Comparison of ENCODE assay signal across 8 mouse cellular contexts in genomic region chr12:44181081-44181982, GRCm38 (mm10). TPM values are rescaled to one million over a fixed set of nuclear protein-coding genes. Genes with fewer than 3 reads are reported as not detected.
DNase-seq lines count a peak whose midpoint lies in the region; ATAC-seq and TF ChIP-seq lines count a peak whose summit lies in the region.

No protein-coding gene starts in this region.

- TF ChIP-seq POLR2A in cortical plate, adult 2 months (IDR thresholded peaks at IDR 0.05; ENCODE audit: extremely low read depth, insufficient read depth, low read length) = no peak

- peak; percentile 22 for DNase-seq in CD4-positive, CD25-positive, alpha-beta regulatory T cell, adult 2 months (ENCODE audit: low read depth, low spot score)
- peak; percentile 56 to 67 for DNase-seq in layer of hippocampus, postnatal 10 days (ENCODE audit: low spot score in 2 of 2)
- DNase-seq in midbrain, embryonic 10.5 days (ENCODE audit: low spot score) = peak; percentile 28
- DNase-seq in stomach, postnatal 0 days (ENCODE audit: low spot score) = peak; percentile 31

- peak; percentile 45 for TF ChIP-seq CTCF in E14TG2a.4 (conservative IDR thresholded peaks at IDR 0.05; ENCODE audit: low read length)
- TF ChIP-seq CTCF in cortical plate, adult 2 months (IDR thresholded peaks at IDR 0.05; ENCODE audit: extremely low read depth, insufficient read depth, low read length) = peak; percentile 75
- TF ChIP-seq CTCF in stomach, postnatal 0 days (IDR thresholded peaks at IDR 0.05; ENCODE audit: low read depth) = peak; percentile 82

- no peak overlapping the region for H3K4me3 ChIP-seq in E14TG2a.4 (replicated peaks; ENCODE audit: low read length)
- H3K4me3 ChIP-seq in cortical plate, adult 2 months (ENCODE audit: insufficient read depth, low read length) = no peak overlapping the region
- no peak overlapping the region for H3K4me3 ChIP-seq in hindbrain, embryonic 12.5 days
- no peak overlapping the region for H3K4me3 ChIP-seq in midbrain, embryonic 10.5 days
- H3K4me3 ChIP-seq in stomach, postnatal 0 days (ENCODE audit: low read depth, low read length) = no peak overlapping the region

- no peaks in the 10 kb centered on the region for H3K36me3 ChIP-seq in E14TG2a.4 (ENCODE audit: insufficient read depth, low read length)
- no peaks in the 10 kb centered on the region for H3K36me3 ChIP-seq in hindbrain, embryonic 12.5 days
- H3K36me3 ChIP-seq in midbrain, embryonic 10.5 days = no peaks in the 10 kb centered on the region
- H3K36me3 ChIP-seq in stomach, postnatal 0 days (ENCODE audit: control insufficient read depth, insufficient read depth, low read length) = no peaks in the 10 kb centered on the region

- no peak overlapping the region for H3K9ac ChIP-seq in hindbrain, embryonic 12.5 days
- H3K9ac ChIP-seq in stomach, postnatal 0 days (ENCODE audit: low read length) = no peak overlapping the region

- no peaks in the 10 kb centered on the region for H3K9me3 ChIP-seq in E14TG2a.4 (ENCODE audit: low read length)
- no peaks in the 10 kb centered on the region for H3K9me3 ChIP-seq in hindbrain, embryonic 12.5 days (replicated peaks)
- H3K9me3 ChIP-seq in midbrain, embryonic 10.5 days (replicated peaks) = no peaks in the 10 kb centered on the region
- no peaks in the 10 kb centered on the region for H3K9me3 ChIP-seq in stomach, postnatal 0 days (ENCODE audit: control insufficient read depth, low read length)

- TF ChIP-seq EP300 in stomach, postnatal 0 days (optimal IDR thresholded peaks at IDR 0.05) = no peak

- H3K4me1 ChIP-seq in E14TG2a.4 (replicated peaks; ENCODE audit: low read depth, low read length) = no peaks in the 10 kb centered on the region
- peaks cover under 1% of the 10 kb centered on the region; the same call in 1 of the 2 replicates for H3K4me1 ChIP-seq in cortical plate, adult 2 months (ENCODE audit: control insufficient read depth, insufficient read depth, low read length)
- H3K4me1 ChIP-seq in hindbrain, embryonic 12.5 days = peaks cover 6% of the 10 kb centered on the region
- H3K4me1 ChIP-seq in midbrain, embryonic 10.5 days = peaks cover 9% of the 10 kb centered on the region
- H3K4me1 ChIP-seq in stomach, postnatal 0 days (replicated peaks; ENCODE audit: control insufficient read depth, insufficient read depth) = no peaks in the 10 kb centered on the region

- no peak overlapping the region for H3K4me2 ChIP-seq in hindbrain, embryonic 12.5 days (replicated peaks)
- H3K4me2 ChIP-seq in stomach, postnatal 0 days (replicated peaks; ENCODE audit: low read depth) = no peak overlapping the region

- H3K27ac ChIP-seq in cortical plate, adult 2 months (ENCODE audit: insufficient read depth, low read length) = no peak overlapping the region
- no peak overlapping the region for H3K27ac ChIP-seq in hindbrain, embryonic 12.5 days
- no peak overlapping the region for H3K27ac ChIP-seq in midbrain, embryonic 10.5 days (replicated peaks)
- H3K27ac ChIP-seq in stomach, postnatal 0 days (replicated peaks) = no peak overlapping the region

- no peak for ATAC-seq in CD4-positive, CD25-positive, alpha-beta regulatory T cell, adult 4 months
- ATAC-seq in hindbrain, embryonic 12.5 days (ENCODE audit: low FRiP score) = peak; percentile 86
- ATAC-seq in stomach, postnatal 0 days (ENCODE audit: low FRiP score, low TSS enrichment) = no peak

- no peaks in the 10 kb centered on the region for H3K27me3 ChIP-seq in E14TG2a.4 (ENCODE audit: insufficient read depth, low read length)
- no peaks in the 10 kb centered on the region for H3K27me3 ChIP-seq in hindbrain, embryonic 12.5 days
- H3K27me3 ChIP-seq in midbrain, embryonic 10.5 days (ENCODE audit: low read depth, poor library complexity, severe bottlenecking) = no peaks in the 10 kb centered on the region
- H3K27me3 ChIP-seq in stomach, postnatal 0 days (ENCODE audit: control insufficient read depth, insufficient read depth, low read length) = no peaks in the 10 kb centered on the region

- WGBS in hindbrain, embryonic 12.5 days = 56% methylated on average over 9 of the region's 9 CpGs
- 71% methylated on average over 9 of the region's 9 CpGs for WGBS in midbrain, embryonic 10.5 days
- 35% methylated on average over 9 of the region's 9 CpGs for WGBS in stomach, postnatal 0 days

RNA-seq across cellular contexts. Expression of gene Dnajb9, which starts 28.8 kb away (rescaled TPM):
- polyA plus RNA-seq in CD4-positive, CD25-positive, alpha-beta regulatory T cell, adult 4 months (2017; shearing (Covaris generic)) = 10 to 100 TPM; 10.8 to 13.4 TPM
- polyA plus RNA-seq in cortical plate, adult 2 months (2012; rRNA removed) = 25.0 and 25.2 TPM in 2 replicates
- 31.8 and 36.1 TPM in 2 replicates for polyA plus RNA-seq in hindbrain, embryonic 12.5 days (2016; fragmentation: Nextera tagmentation; extraction: Ambion mirVana)
- total RNA-seq in layer of hippocampus, postnatal 10 days (2021) = 10 to 100 TPM; 25.4 to 28.9 TPM
- polyA plus RNA-seq in midbrain, embryonic 10.5 days (2016; fragmentation: Nextera tagmentation; extraction: Ambion mirVana) = 17.6 and 18.7 TPM in 2 replicates
- 30.1 and 36.3 TPM in 2 replicates for polyA plus RNA-seq in stomach, postnatal 0 days (2015; fragmentation: Nextera tagmentation; extraction: Ambion mirVana)

RNA-seq across cellular contexts. Expression of gene Pnpla8, which starts 39.8 kb away (rescaled TPM):
- 10 to 100 TPM; 18.6 to 19.6 TPM for polyA plus RNA-seq in CD4-positive, CD25-positive, alpha-beta regulatory T cell, adult 4 months (2017; shearing (Covaris generic))
- polyA plus RNA-seq in cortical plate, adult 2 months (2012; rRNA removed) = 85.4 and 90.8 TPM in 2 replicates
- polyA plus RNA-seq in hindbrain, embryonic 12.5 days (2016; fragmentation: Nextera tagmentation; extraction: Ambion mirVana) = 97.0 and 99.1 TPM in 2 replicates
- 100 to 1,000 TPM; 104 to 106 TPM for total RNA-seq in layer of hippocampus, postnatal 10 days (2021)
- 55.7 and 67.0 TPM in 2 replicates for polyA plus RNA-seq in midbrain, embryonic 10.5 days (2016; fragmentation: Nextera tagmentation; extraction: Ambion mirVana)
- 53.5 and 56.7 TPM in 2 replicates for polyA plus RNA-seq in stomach, postnatal 0 days (2015; fragmentation: Nextera tagmentation; extraction: Ambion mirVana)
